Mouse (Mus musculus) layer of hippocampus, adult 18-20 months (tissue): Measurements from ENCODE around the gene Fam163a. TPM values are rescaled to one million over a fixed set of nuclear protein-coding genes. Genes with fewer than 3 reads are reported as not detected.

ENCODE experiments used
- DNase-seq, 2 experiments: peaks; one replicate each; pipeline ENCODE4 v3.0.0; 2022; ENCODE audit warnings: low spot score in 2 of 2
- total RNA-seq, 2 experiments: library from RNA; stranded (reverse); gene quantifications; 2 replicates each; pipeline ENCODE4 v1.2.3; 2021

Gene Fam163a
- total RNA-seq, 2 experiments from 2014 or later, result 13.6 to 14.1 TPM

DNA sequence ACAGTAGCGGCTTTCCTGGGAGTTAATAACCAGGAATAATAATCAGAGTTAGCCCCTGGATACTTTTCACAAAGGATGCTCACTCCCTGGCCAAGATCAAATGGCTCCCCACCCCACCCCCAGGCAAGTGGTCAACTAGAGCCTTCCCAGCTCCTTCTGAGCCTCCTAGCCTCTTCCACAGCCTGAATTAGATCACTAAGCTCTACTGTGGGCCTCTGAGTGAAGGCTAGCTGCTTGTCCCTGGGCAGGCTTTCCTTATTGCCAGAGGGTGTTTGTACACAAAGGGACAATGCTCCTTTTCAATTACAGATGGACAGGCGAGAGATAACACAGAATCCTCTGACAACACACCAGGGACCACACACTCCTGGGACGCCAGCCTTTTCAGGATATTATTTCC, 2.2 kb downstream of the Fam163a start:
- DNase-seq, result no peak

DNA sequence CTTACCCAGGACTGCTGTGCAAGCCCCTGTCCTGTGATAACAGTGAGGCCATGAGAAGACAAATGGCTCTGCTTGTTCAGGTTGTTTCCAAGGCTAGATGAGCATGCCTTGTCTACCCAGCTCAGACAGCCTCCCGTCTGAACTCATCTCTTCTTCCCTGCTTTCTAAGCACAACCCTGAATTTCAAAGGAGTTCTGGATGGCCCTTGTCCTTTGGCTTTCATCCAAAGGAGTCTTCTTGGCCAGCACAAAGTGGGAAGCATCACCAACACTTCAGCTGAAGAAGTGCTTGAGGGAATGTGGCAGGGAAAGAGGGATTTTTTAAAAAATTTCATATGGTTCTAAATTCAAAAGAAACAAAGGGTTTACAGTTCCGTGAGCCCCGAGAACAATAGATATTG, 3.8 kb downstream of the Fam163a start:
- DNase-seq, result no peak

DNA sequence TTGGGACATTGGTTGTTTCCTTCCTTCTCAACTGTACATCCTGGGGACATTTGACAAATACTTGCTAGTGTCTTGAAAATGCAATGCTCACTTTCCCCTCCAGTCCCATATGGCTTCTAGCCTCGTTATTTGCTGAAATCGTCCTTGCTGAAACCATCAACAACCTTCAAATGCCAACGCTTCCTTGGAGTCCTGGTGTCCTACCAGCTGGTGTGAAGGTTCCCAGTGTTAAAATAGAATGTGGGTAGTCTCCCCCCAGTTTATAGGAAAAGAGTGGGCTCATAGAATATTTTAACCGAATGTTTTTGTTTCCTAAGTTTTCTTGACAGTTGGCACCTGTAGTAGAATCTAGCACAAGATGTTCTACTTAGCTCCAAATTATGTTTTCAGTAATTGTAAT, 7.2 kb downstream of the Fam163a start:
- peak in 1 of 2 experiments; percentile 48 for DNase-seq

DNA sequence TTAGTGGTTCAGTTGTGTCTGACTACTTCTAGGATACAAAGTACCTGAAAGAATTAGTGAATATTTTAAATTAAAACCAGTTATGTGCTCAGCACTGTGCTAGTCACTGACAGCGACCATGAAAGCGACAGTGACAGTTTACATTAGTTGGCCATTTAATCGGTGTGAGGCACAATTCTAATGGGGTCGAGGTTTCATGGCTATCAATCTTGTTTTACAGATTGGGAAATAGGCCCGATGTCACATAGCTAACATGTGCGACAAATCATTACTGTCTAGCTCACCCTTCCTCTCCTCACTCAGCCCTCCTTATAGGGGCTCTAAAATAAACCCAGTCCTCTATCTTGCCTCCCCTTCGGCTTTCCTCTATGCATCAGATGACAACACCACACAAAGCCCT, 11.5 kb downstream of the Fam163a start:
- DNase-seq, result no peak

DNA sequence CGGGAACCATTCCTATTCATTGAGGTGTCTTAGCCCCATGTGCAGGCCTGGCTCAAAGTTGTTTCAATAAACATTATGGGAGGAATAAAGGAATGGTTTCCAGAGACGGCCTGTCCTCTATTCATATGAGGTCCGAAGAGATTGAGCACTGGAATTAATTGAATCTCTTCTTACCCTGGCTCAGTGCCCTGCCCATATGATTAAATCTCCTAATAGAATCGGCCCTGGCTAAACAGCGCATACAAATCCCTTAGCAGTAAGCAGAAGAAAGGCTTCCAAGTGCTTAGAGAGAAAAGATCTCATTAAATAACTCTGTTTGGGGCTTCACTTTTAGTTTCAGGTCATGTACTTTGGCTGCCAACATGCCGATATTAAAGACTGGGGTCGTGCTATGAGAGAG, 12.0 kb downstream of the Fam163a start:
- DNase-seq, result no peak

DNA sequence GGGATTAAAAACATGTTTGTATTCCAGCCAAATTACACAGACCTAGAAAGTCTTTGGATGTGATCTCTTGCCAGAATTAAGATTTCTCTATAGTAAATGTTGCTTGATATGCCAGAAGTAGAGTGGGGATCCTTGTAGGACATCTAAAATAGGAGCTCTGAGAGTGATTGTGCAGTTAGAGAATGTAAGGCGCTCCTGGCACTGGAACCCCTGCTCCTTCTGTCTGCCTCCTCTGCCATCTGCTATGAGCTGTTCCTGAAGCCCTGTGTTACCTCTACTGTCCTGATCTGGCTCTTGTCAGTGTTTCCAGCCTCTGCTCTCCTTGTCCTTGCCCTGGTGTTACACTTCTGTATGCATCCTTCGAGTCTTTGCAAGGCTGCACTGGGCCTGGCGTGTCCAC, 18.2 kb downstream of the Fam163a start:
- DNase-seq, result peak in 1 of 2 experiments; percentile 35

DNA sequence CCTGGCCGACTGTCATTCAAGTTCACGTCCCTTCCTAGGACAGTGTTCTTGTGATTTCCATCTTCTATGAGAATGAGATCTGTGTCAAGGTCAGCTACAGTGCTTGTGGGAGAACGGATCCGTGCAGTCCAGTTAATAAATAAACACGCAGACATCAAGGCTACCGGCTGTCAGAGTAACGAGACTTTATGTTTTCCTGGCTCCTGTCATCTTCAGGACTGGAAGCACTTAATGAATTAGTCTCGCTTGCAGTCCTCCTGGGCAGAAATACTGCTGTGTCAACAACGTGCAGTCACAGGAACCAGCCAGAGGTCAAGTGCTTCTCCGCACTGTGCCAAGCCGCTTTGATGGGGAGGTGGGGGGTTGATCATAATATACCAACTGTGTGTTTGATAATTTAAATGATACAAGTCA, 20.7 kb downstream of the Fam163a start:
- no peak for DNase-seq

DNA sequence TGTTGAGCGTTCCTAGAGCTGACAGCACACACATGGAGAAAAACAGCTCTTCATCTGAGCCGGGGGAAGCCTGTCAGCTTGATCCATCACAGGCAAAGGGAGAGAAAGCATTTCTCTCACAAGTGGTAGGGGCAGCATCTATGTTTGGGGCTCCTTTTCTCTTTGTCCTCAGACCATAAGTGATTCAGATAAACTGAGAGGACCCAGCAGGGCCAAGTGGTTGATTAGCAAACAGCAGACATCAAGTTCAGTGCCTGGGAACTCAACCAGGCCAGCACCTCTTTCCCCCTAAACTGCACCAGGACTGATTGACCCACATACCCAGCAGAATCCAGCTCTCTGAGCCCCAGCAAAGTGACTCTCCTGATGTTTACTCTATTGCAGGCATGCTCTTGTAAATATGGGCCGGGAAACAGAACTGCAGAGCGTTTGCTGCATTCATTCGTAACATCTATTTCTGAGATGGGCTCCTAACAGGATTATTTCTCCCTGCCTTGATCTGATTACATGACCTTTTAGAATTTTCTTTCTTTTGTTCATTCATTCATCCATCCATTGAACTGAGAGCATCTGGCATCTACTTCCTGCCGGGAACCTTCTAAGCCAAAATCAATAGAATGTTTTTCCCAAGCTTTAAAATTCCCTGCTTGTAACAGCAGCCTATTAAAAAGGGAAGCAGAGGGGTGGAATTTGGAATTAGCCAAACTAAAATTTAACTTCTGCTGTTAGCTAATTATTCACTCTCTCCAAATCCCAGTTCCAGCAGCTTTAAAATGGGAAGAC, 21.5 kb downstream of the Fam163a start:
- DNase-seq, result peak in 1 of 2 experiments; percentile 43

DNA sequence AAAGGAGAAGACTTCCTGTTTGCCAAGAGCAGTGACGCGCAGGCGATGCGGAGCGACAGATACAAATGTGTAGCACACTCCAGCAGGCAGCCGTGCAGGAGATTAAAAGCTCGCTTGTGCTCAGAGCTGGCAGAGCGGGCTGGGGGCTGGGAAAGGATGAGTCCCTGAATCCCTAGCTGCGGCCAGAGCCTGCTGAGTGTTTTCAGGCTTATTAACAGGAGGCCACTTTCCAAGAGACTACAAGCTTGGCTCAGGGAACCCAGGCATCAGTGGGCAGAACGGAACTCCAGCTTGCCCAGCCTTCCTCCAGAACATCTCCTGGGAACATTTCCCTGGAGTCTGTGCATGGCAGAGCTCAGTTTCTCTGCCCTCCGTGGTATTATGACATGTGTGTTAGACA, 25.0 kb downstream of the Fam163a start:
- peak; percentile 30 to 50 for DNase-seq

DNA sequence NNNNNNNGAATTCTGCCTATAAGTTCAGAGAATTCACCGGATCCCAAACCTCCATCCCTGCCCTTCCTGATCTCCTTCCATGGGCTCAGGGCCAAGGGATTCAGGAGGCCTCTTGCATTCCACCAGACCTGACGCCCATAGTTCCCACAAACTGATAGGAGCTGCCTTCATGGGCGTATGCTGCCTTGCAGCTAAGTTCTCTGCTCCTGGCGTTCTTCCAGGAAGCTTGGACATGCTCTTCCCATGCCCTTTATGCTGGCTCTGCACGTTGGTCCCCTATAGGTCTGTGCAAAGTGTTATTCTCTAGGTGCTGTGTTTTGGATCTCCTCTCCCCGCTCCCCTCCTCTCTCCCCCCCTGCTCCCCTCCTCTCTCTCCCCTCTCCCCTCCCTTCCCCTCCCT, 36.1 kb downstream of the Fam163a start:
- no peak for DNase-seq

DNA sequence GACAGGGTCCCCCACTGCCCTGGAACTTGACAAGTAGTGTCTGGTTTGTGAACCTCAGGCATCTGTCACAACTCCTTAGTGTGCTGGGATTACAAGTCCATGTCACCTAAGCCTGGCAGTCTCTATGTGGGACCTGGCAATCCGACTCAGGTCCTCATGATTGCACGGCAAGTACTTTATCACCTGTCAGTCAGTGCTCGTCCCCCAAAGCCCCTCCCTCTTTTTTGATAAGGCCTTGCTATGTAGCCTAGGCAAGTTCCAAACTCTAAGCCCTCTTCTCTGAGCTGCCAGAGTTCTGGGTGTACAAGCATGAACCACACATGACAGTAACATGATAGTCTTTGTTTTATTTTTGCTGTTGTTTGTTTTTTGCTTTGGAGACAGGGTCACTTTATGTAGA, 88.1 kb downstream of the Fam163a start:
- no peak for DNase-seq

DNA sequence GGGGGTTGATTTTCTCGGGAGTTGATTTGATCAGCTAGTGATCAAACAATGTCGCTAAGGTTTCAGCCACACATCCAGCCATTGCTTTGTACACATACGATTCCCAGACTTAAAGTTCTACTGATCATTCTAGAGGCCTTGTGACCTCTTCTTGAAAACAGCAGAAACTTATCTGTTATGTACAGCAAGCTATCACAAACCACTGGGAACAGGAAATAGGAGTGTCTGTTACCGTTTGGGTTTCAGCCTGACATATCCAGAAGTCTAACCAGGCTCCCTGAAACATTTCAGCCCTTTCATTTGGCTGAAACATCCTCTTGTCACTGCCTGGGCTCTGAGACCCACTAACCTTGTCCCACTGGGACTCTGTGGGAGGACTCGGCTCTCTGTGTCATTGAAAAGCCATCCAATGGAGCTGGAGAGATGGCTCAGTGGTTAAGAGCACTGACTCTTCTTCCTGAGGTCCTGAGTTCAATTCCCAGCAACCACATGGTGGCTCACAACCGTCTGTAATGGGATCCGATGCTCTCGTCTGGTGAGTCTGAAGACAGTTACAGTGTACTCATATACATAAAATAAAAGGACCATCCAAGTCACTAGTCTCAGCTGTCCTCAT, 90.8 kb downstream of the Fam163a start:
- DNase-seq, result no peak

DNA sequence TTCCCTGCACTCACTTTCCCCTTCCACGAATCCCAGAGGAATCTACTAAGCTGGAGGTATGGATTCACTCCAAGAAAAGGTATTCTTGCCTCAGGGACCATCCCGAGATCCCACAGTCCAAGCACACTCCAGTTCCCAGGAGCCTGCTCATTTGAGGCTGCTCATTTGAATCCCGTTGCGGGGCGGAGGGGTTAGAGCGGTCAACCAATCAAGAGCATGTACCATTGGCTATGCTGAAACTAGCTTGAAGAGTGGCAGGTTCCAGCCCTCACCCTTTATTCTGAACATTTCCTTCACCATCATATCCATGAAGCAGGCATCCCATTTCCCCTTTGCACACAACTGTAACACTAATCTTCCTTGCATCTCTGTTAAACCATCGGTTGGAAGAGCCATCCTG, 92.7 kb downstream of the Fam163a start:
- DNase-seq, result no peak

DNA sequence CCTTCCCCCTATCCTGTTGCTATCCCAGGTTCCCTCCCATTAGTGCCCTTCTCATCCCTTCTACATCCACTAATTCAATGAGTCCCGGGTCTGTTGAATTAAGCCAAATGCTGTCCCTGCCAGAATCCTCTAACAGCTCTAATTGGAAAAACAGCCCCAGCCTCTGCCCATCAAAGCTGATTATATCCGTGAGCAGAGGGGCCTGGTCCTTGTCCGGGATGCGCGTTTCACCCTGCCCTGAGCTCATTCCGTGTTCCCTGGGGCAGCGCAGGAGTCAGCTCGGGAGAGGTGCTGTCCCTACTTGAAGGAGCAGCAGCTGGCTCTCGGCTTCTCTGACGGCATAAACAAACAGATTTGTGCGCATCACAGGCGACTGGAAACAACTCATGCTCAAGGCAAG, 93.1 kb downstream of the Fam163a start:
- no peak for DNase-seq

DNA sequence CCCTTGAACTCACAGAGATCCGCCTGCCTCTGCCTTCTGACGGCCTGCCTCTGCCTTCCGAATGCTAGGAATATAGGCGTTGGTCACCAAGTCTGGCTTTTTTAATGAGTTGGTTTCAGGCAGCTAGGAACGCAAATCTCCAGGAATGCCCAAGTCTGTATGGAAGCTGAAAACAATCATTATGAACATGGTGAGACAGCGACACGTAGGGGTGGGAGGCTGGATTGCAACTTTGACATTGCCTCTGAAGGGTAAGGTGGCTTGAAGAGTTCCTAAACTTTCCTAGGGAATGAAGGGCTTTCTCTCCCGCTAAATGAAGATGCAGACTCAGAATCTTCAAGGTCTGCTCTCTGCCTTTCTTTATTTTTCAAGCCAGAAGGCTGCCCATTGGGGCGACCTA, 93.7 kb downstream of the Fam163a start:
- no peak for DNase-seq

DNA sequence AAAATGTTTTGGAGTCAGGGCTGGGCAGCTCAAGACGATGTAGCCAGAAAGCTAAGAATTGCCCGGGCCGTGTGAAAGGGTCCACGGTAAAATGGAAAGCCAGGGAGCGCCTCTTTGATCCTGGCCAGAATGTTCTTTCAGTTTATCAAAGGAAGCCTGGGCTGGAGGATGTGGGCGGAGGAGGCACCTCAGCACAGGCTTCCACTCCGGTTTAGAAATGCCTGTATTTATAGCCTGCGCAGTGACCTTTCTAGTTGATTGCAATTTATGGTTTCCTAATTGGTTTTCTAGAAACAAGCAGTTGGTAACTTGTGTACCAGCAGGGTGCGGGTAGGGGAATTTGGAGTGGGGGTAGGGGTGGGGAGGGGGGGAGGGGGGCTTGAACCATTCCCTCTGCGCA, 96.4 kb downstream of the Fam163a start:
- no peak for DNase-seq

DNA sequence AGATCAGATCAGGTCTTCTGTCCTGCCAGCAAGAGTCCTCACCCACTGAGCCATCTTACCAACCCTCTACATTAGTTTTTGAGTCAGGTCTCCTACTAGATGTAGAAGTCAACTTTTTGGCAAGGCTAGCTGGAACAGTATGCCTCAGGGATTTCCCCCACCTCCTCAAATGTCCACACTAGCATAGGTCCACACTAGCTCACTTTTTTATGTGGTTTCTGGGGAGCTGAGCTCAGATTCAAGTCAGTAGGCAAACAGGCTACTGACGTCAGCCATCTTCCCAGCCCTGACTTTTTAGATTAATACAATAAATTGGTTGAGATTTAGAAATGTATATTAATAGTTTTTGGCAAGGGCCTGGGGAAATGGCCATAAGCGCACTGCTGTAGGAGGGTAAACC, 97.4 kb downstream of the Fam163a start:
- DNase-seq, result no peak

DNA sequence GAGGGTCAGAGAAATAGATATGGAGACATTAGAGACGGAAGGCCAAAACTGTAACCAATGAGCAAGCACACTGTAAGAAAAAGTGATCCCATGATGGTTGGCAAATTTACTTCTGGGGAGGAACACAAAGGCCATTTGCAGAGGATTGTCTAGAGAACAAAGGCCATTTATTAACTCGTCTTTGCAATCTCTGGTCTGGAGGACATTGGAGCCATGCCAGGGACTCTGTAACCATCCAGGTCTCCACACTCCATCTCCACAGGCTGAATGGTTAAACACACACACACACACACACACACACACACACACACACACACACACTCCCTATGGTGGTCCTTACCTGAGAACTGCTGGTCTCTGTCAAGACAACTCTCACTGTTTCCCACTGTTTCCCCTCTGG, 99.4 kb downstream of the Fam163a start:
- no peak for DNase-seq

DNA sequence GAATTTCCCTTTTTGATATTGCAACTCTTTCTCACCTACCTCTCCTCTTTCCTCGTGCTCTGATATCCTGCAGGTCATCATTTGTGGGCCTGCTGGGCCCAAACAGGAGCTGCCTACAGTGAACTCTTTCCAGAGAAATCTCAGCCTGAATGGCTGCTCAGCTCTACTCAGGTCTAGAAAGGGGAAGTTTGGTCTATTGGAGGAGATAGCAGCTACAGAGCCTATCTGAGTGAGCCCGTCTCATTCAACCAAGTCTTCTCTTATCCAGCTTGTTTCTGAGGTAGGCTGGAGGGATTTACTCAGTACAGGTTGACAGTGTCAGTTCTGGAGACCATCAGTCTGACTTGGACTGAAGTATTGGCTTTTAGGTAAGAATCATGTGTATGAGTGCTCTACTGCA, 101.1 kb downstream of the Fam163a start:
- DNase-seq, result no peak

DNA sequence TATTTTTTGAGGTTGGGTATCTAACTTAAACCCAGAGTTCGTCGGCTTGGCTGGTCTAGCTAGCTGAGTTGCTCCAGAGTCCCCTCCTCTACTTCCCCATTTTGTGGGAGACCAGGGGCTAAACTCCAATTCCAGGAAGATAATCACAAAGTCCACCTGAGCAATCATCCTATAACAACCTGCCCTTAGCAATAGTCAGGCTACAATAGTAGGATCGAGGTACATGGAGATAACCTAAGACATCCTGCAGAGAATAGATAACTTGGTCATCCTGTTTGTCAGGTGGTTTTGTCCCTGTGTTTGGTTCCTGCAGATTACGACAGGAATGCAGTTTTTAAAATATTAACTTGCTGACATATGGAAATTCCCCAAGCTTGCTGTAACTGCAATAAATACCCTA, 113.0 kb downstream of the Fam163a start:
- no peak for DNase-seq

DNA sequence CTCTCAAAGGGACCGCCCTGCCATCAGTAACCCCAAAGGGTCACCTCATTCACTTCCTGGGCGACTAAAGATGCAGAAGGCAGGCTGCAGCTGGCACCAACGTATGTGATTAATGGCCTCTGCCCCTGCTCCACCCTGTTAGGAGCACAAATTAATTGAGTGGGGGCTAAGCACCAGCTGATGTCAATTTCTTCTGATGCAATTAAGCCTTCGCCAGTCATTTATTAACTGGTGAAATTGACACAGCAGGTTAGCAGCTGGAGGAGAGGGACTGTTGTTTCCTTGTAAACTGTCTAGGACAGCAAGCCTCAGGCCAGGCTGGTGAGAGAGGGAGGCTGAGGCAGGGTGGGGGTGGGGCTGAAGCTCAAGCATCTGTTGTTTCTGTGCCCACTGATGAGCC, 114.8 kb downstream of the Fam163a start:
- DNase-seq, result no peak

DNA sequence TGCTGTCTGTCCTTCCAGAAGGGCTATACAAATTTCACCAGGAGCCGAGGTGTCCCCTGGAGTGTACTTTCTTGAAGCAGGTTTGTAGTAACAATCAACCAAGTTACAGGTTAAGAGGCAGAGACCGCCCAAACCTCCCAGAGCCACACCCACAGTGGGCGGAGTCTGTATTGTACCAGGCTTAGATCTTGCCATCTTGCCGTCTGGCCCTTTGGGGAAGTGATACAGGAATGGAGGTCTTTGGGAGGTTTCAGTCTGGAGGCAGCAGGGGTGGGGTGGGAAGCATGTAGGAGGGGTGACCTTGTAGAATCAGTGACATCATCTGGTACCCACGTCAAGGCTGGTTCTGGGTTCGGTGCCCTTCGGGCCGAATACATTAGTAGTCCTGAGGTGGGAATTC, 115.3 kb downstream of the Fam163a start:
- DNase-seq, result no peak

DNA sequence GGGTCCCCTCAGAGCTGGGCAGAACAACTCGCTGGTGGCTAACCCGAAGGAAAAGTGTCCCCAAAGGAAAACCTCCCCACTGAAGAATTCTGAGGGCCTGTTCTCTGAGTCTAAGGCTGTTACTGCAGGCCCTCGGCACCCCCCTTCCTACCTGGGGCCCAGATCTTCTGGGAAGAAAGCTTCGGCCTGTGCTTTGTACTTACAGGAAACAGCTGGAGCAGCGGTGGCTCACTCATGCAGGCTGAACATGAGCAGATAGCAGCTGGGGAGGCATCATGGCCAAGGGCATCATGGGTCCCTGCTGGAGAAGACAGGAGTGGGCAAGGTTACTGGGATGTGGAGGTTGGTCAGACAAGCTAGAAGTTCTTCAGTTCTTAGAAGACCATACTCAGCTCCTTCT, 117.2 kb downstream of the Fam163a start:
- DNase-seq, result no peak
